Mouse (Mus musculus) forebrain, embryonic 16.5 days (tissue): Measurements from ENCODE around the gene Pkn1. TPM values are rescaled to one million over a fixed set of nuclear protein-coding genes. Genes with fewer than 3 reads are reported as not detected.

Source experiments
- ATAC-seq: fragments of 200-750 bp; cut with Nextera tagmentation; 2 replicates; pipeline ENCODE4 v1.8.0; 2017; ENCODE audit warnings: mild to moderate bottlenecking, moderate library complexity
- H3K27ac ChIP-seq: fragments of 300-500 bp; sonication (generic); 2 replicates; pipeline ENCODE4 v1.5.1; 2014; ENCODE audit warnings: low read length, control low read depth
- H3K27me3 ChIP-seq: fragments of 300-500 bp; sonication (generic); replicated peaks from 2 replicates; pipeline ENCODE4 v1.6.1; 2014; ENCODE audit warnings: low read length; ENCODE audit not compliant: control insufficient read depth, insufficient read depth
- H3K36me3 ChIP-seq: fragments of 300-500 bp; sonication (generic); 2 replicates; pipeline ENCODE4 v1.6.1; 2014; ENCODE audit not compliant: control insufficient read depth, insufficient read depth
- H3K4me1 ChIP-seq: fragments of 300-500 bp; sonication (generic); replicated peaks from 2 replicates; pipeline ENCODE4 v1.6.1; 2014; ENCODE audit warnings: low read length; ENCODE audit not compliant: control insufficient read depth, insufficient read depth
- H3K4me2 ChIP-seq: fragments of 300-500 bp; sonication (generic); 2 replicates; pipeline ENCODE4 v1.6.1; 2014; ENCODE audit warnings: mild to moderate bottlenecking, low read length, control low read depth
- H3K4me3 ChIP-seq: fragments of 300-500 bp; sonication (generic); replicated peaks from 2 replicates; pipeline ENCODE4 v1.5.1; 2014; ENCODE audit warnings: mild to moderate bottlenecking, low read length, control low read depth
- H3K9ac ChIP-seq: fragments of 300-500 bp; sonication (generic); replicated peaks from 2 replicates; pipeline ENCODE4 v1.6.1; 2014; ENCODE audit warnings: low read depth, low read length, control low read depth
- H3K9me3 ChIP-seq: fragments of 300-500 bp; sonication (generic); 2 replicates; pipeline ENCODE4 v1.6.1; 2016; ENCODE audit warnings: low read length; ENCODE audit not compliant: control insufficient read depth
- WGBS: fragments of 180-500 bp; shearing (Covaris S2); extraction: QIAGEN DNeasy Blood & Tissue Kit; methylation state at CpG from one replicate; pipeline ENCODE4 v1.1.7; 2014; 5-methylcytosine and 5-hydroxymethylcytosine counted together
- polyA plus RNA-seq: library from polyadenylated mRNA; unstranded; fragments of >200 nt; fragmentation: Nextera tagmentation; extraction: Ambion mirVana; gene quantifications from 2 replicates; pipeline ENCODE4 v1.2.1, GENCODE M21; 2015

Pkn1 gene
- polyA plus RNA-seq, 1 experiment from 2014 or later: 36.0 TPM

GRCm38 (mm10) chr8:83672936-83673335 lies 26.0 kb downstream of the Pkn1 start:
- no peak overlapping the region for H3K4me2 ChIP-seq
- H3K4me1 ChIP-seq: peaks cover 9% of the 10 kb centered on the region
- WGBS: 64% methylated on average over 5 of the region's 5 CpGs
- H3K9me3 ChIP-seq: no peaks in the 10 kb centered on the region
- no peak overlapping the region for H3K27ac ChIP-seq
- H3K36me3 ChIP-seq: peaks cover 30% of the 10 kb centered on the region
- H3K4me3 ChIP-seq: no peak overlapping the region
- H3K27me3 ChIP-seq: no peaks in the 10 kb centered on the region
- ATAC-seq: no peak
- H3K9ac ChIP-seq: no peak overlapping the region

DNA sequence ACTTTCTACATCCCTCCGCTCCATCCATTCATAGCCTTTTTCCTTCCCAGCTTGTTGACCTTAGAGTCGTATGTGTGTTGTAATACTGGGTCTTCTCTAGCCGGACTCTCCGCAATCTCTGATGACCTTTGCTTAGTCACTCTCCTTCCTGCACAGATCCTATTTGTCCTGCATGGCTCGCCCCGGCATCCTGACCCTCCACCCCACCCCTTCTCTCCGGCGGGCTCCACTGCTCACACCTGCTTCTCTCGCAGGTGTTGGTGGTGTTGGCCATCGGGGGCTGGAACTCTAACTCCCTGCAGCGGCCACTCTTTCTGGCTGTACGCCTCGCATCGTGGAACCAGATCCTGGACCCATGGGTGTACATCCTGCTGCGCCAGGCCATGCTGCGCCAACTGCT lies 30.0 kb downstream of the Pkn1 start:
- Histone ChIP-seq H3K9ac (no peak overlapping the region), H3K4me3 (no peak overlapping the region), H3K4me2 (no peak overlapping the region; the same call in 1 of the 2 replicates), H3K27ac (no peak overlapping the region), H3K9me3 (no peaks in the 10 kb centered on the region), H3K4me1 (peaks cover 26% of the 10 kb centered on the region), H3K27me3 (no peaks in the 10 kb centered on the region), H3K36me3 (peaks cover 24% of the 10 kb centered on the region)
- WGBS: 76% methylated on average over 16 of the region's 16 CpGs
- ATAC-seq: no peak

GRCm38 (mm10) chr8:83668010-83668916 lies 30.7 kb downstream of the Pkn1 start:
- ATAC-seq: peak; percentile 67
- Histone ChIP-seq H3K27ac (peak overlapping the region; percentile 12; the same call in 1 of the 2 replicates), H3K9ac (peak overlapping the region; percentile 62), H3K4me2 (peak overlapping the region; percentile 59), H3K27me3 (no peaks in the 10 kb centered on the region), H3K4me1 (peaks cover 26% of the 10 kb centered on the region), H3K4me3 (peak overlapping the region; percentile 38), H3K9me3 (no peaks in the 10 kb centered on the region), H3K36me3 (peaks cover 22% of the 10 kb centered on the region)
- 20% methylated on average over 80 of the region's 80 CpGs for WGBS

DNA sequence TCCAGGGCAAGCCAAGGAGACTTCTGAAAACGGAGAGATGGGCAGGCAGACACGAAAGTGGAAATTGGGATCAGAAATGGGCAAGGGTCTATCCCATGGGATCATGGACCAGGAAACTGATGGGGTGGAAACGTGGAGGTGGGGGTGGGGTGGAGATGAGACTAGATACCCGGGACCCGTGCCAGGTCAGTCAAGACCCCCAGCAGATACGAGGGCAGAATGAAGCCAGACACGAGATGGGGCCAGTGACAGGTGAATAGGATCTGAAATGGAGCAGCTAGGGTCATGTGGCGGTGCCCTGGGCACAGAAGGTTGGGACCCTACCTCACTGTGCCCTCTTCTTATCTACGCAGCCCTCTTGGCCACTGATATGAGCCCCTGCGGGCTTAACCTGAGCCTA lies 31.5 kb downstream of the Pkn1 start:
- peaks cover 27% of the 10 kb centered on the region for H3K4me1 ChIP-seq
- 80% methylated on average over 10 of the region's 10 CpGs for WGBS
- no peak for ATAC-seq
- peaks cover 15% of the 10 kb centered on the region; the same call in 1 of the 2 replicates for H3K36me3 ChIP-seq
- H3K4me2 ChIP-seq: peak overlapping the region; percentile 59
- H3K4me3 ChIP-seq: no peak overlapping the region
- no peaks in the 10 kb centered on the region for H3K27me3 ChIP-seq
- no peaks in the 10 kb centered on the region for H3K9me3 ChIP-seq
- H3K9ac ChIP-seq: peak overlapping the region; percentile 62; the same call in 1 of the 2 replicates
- no peak overlapping the region for H3K27ac ChIP-seq

DNA sequence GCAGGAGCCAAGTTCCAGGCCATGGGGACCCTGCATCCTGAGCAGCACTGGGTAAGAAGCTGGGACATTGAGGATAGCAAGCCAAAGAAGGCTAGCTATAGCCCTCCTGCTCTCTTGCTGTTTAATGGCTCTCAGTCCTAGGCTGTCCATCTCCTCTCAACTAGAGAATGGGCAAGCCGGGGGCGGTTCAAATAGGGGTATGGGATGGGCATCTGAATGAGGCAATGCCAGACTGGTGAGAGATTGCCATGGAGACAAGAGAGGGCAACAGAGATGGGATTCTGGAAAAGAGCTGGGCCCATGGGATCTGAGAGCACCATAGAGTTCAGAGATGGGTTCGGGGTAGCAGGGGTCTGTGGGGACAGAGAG lies 32.1 kb downstream of the Pkn1 start:
- no peak overlapping the region for H3K4me3 ChIP-seq
- peaks cover 32% of the 10 kb centered on the region for H3K4me1 ChIP-seq
- no peaks in the 10 kb centered on the region for H3K27me3 ChIP-seq
- ATAC-seq: no peak
- no peak overlapping the region for H3K27ac ChIP-seq
- WGBS: 90% methylated on average over 3 of the region's 3 CpGs
- no peaks in the 10 kb centered on the region for H3K9me3 ChIP-seq
- H3K4me2 ChIP-seq: no peak overlapping the region
- 0 out of 2 replicates have a peak overlapping the region, but pooled peaks have one; percentile 17 for H3K9ac ChIP-seq
- H3K36me3 ChIP-seq: peaks cover 15% of the 10 kb centered on the region; the same call in 1 of the 2 replicates

DNA sequence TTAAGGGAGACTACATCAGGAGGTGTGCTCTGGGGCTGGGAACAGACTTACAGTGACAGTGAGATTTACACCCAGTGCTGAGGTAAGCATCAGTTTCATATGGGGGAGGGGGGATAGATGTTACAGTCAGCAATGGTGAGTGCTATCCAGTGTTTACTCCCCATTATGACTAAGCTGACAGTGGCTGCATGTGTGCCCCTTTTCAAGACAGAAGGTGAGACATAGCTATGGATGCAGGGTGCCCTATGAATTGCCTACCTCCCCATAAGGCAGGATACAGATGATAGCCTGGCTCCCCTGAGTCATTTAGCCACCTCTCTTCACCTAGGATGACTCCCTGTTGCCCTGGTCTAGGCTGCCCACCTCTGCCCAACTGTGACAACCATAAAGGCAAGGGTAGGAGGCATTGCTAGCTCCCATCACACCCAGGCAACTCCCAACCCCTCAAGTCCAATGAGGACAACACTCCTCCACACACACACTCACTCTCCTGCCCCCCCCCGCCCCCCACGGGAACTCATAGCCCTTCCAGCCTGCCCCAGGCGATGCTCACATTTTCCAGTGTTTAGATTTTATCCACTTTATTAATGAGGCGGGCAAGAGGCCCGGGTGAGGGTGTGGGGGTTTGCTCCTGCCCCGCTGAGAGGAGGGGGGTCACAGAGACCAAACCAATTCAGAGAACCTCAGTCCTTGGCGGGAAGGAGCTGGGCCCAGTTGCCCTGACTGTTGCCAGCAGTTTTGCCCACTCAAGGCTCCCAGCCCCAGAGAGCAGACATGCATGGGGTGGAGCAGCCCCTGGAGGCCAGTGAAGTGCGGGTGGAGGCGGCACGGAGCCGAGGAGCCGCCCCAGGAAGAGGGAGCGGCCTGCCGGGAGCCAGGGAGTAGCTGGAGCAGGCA lies 32.8 kb downstream of the Pkn1 start, which contains the start of gene Ptger1:
TSS of gene Ptger1 (plus strand) at position 710 of the 897 bp plus-strand sequence.
- 0 out of 2 replicates have a peak within 1 kb of the TSS, but pooled peaks have one; percentile 17 for H3K9ac ChIP-seq
- H3K9me3 ChIP-seq: no peaks in the 10 kb centered on the region
- no peak within 1 kb of the TSS for H3K4me2 ChIP-seq
- no peak within 1 kb of the TSS for H3K4me3 ChIP-seq
- peaks cover 35% of the 10 kb centered on the region for H3K4me1 ChIP-seq
- no peak; the same call in 1 of the 2 replicates for ATAC-seq
- H3K27ac ChIP-seq: no peak within 1 kb of the TSS
- no peaks in the 10 kb centered on the region for H3K27me3 ChIP-seq
- H3K36me3 ChIP-seq: peaks cover 10% of the 10 kb centered on the region; the same call in 1 of the 2 replicates
- WGBS: 36% methylated on average over 14 of the region's 14 CpGs

GRCm38 (mm10) chr8:83664931-83665625 lies 33.9 kb downstream of the Pkn1 start:
- 23% methylated on average over 2 of the region's 2 CpGs for WGBS
- Histone ChIP-seq H3K4me1 (peaks cover 46% of the 10 kb centered on the region), H3K36me3 (peaks cover 5% of the 10 kb centered on the region; the same call in 1 of the 2 replicates), H3K27ac (no peak overlapping the region), H3K9me3 (no peaks in the 10 kb centered on the region), H3K4me3 (no peak overlapping the region), H3K9ac (no peak overlapping the region), H3K27me3 (no peaks in the 10 kb centered on the region), H3K4me2 (no peak overlapping the region)
- ATAC-seq: no peak

DNA sequence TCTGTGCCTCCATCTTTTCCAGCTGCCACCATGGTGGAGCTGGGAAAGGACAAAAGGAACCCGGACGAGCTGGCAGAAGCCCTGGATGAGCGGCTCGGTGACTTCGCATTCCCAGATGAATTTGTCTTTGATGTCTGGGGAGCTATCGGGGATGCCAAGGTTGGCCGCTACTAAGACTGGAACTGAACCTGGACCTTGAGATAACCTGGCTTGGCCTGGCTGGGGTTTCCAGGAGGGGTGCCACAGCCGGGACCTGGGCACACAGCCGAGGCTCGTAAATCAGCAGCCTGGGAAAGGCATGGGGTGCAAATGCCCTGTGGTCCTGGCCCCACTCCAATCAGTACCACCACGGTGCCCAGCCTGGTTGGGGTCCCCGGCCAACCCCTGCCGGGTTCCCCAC lies 34.9 kb downstream of the Pkn1 start:
- WGBS: 85% methylated on average over 13 of the region's 13 CpGs
- H3K9ac ChIP-seq: no peak overlapping the region
- H3K36me3 ChIP-seq: no peaks in the 10 kb centered on the region
- H3K4me3 ChIP-seq: no peak overlapping the region
- H3K4me2 ChIP-seq: no peak overlapping the region
- no peaks in the 10 kb centered on the region for H3K9me3 ChIP-seq
- no peak for ATAC-seq
- H3K27me3 ChIP-seq: no peaks in the 10 kb centered on the region
- peaks cover 48% of the 10 kb centered on the region for H3K4me1 ChIP-seq
- H3K27ac ChIP-seq: no peak overlapping the region
